Mouse (Mus musculus) NIH3T3 (cell line): ENCODE measurements around the gene Ank3.

Experiments
- DNase-seq: peaks from one replicate; pipeline ENCODE4 v3.0.0-alpha.2; 2012; ENCODE audit warnings: low read depth

Gene Ank3

GRCm38 (mm10) chr10:69720899-69721490 is 322.4 kb downstream of the Ank3 start:
- no peak for DNase-seq

DNA sequence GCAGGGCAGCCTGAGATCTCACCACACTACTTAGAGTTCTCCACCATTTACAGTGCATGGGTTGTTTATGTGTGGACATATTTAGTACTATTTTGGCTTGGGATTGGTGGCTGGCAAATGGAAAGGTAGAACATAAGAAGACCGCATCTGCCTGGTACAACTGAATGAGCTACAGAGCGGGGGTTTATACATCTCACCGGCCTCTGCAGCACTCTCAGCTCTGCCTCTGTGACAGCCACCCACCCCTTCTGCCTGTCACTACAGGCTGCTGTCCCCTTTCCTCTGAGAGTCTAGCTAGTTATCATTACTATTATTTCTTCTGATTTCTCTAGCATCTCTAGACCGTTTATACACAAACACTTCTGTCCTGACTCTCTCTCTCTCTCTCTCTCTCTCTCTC is 325.6 kb downstream of the Ank3 start:
- DNase-seq = no peak

- no peak for DNase-seq
Observed at GRCm38 (mm10) chr10:69725078-69725477, 326.5 kb downstream of the Ank3 start.

GRCm38 (mm10) chr10:69726265-69726664 is 327.7 kb downstream of the Ank3 start:
- no peak for DNase-seq

DNA sequence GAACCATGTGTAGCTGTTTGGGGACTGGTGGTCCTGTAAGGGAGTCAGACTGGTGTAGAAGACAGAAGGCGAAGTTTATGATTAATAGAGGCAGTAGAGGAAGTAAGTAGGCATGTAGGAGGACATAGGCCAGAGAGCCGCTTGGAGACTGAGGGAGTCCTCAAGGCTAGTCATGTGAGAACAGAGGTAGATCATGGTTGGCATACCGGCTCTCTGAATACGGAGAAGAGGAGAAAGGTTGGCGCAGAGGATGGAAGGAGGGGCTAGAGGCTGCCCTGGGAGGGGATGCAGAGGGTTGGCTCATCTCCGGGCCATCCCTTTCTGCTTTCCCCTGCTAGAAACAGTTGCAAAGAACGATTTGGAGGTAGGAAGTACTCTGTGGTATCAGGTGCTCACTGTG is 328.2 kb downstream of the Ank3 start:
- no peak for DNase-seq

GRCm38 (mm10) chr10:69728876-69729275 is 330.3 kb downstream of the Ank3 start:
- no peak for DNase-seq

DNA sequence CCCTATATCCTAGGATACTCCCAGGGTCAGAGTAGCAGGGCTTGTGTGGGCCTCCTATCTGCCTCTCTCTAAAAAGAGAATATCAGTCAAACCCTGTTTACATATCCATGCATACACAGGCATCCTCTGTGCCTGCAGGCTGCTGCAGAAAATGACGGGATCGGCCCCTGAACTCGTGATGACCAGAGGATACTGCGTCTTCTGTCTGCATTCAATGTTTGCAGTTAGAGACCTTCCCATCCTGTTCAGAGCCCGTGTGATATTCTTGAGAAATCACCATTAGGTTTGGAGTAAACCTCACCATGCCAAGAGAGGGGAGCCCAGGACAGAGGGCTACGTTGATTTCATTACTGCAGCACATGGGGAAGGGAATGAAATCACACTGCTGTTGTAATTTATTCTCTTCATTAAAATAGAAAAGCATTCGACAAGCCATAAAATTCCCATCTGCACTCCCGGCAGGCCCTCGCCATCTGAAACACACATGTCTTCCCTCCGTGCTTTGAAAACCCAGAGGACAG is 331.8 kb downstream of the Ank3 start:
- DNase-seq = no peak

- no peak for DNase-seq
Observed at GRCm38 (mm10) chr10:69731341-69731740, 332.8 kb downstream of the Ank3 start.

- no peak for DNase-seq
Observed at GRCm38 (mm10) chr10:69731863-69732262, 333.3 kb downstream of the Ank3 start.

- DNase-seq = peak; percentile 35
Observed at GRCm38 (mm10) chr10:69736241-69736640, 337.7 kb downstream of the Ank3 start.

DNA sequence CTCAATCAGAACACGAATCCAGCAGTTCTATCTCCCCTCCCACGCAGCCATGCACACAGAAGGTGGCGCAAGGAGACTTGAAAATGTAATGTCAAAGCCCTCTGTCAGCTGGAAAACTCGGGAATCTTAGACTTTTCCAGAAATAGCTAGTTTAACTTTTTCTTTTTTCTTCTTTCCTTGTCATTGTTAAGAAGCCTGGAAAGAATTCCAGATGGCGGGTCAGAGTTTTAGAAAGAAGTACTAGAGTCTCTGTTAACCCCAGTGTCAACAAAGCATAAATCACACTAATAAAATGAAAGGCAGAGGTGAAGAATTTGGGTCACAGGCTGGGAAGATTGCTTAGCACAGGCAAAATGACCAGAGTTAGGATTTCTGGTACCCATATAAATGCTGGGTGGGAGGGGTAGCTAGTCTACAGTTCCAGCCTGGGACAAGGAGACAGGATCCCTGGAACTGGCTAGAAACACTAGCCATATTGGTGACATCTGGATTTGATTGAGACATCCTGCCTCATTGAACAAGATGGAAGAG is 340.2 kb downstream of the Ank3 start:
- DNase-seq = peak; percentile 75

GRCm38 (mm10) chr10:69742528-69742927 is 344.0 kb downstream of the Ank3 start:
- DNase-seq = no peak

DNA sequence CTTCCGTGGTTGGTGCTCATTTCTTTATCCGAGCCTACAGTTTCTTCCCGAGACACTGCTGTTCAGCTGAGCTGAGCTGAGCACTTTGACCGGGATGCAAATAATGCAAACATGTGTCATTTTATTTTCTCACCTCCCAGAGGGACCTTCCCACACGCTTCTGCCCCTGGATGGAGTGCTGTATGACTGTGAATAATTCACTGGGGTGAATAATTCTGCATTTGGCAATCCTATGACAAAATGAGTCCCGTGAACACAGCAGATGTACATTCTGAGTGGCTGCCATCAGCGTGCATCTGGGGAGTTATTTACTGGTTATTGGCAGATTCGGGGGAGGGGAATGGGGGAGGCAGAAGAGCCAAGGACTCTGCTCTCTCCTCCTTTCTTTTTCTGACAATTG is 345.6 kb downstream of the Ank3 start:
- DNase-seq = peak; percentile 90

DNA sequence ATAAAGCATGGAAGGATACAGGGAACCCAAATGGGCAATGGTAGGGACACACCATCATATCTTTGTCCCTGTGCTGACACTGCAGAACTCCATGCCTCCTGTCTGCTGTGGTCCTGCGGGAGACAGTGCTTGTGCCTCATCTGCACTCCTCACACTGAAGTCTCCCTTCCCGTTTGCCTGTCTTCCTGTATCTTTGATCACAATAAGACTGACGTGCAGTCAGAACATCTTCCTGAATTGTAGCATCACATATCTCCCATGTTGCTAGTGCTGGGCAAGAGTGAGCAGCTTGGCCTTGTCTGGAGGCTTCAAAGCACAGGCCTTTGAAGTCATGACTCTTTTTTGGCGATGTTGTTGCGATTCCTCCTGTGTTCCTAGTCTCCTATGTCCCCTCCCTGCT is 346.3 kb downstream of the Ank3 start:
- no peak for DNase-seq

- no peak for DNase-seq
Observed at GRCm38 (mm10) chr10:69746322-69746721, 347.7 kb downstream of the Ank3 start.

DNA sequence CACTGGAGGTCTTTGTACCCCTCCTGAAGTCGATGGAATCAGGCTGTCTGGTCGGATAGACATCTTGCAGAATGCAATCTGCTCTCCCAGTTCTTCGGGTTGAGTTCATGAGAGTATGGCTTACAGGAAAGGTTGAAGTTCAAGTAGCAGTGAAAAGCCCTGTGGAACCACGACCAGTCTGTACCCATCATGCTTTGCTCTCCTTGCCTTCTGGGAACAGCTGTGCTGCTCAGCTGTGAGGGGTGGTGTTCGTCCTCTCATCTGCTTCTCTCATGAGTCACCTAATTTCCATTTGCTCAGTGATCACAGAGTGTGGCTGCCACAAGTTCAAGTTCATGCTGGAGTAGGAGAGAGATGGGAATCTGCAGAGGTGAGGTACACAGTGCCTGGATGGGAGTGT is 348.2 kb downstream of the Ank3 start:
- DNase-seq = peak; percentile 46

- no peak for DNase-seq
Observed at GRCm38 (mm10) chr10:69751416-69751815, 352.8 kb downstream of the Ank3 start.

GRCm38 (mm10) chr10:69753464-69753863 is 354.9 kb downstream of the Ank3 start:
- DNase-seq = no peak

- DNase-seq = peak; percentile 71
Observed at GRCm38 (mm10) chr10:69756956-69757672, 358.5 kb downstream of the Ank3 start.

- DNase-seq = no peak
Observed at GRCm38 (mm10) chr10:69762977-69763376, 364.4 kb downstream of the Ank3 start.

DNA sequence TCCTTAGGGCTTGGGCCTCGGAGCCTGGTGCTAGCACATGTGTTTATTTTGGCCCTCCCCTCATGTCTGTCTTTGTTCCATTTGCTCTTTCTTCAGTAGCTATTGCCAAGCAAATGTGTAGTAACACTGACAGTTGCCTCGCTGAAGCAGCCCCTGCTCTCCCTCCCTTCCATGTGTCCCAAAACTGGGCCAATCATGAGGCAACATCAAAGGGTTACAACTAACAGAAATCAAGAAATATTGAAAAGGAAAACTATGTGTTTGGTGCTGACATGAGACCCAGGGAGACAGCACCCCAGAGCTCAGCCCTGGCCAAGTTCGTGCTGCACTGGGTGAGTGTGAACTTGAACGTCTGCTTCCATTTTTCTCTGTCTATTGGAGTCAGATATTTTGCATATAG is 365.8 kb downstream of the Ank3 start:
- DNase-seq = no peak

DNA sequence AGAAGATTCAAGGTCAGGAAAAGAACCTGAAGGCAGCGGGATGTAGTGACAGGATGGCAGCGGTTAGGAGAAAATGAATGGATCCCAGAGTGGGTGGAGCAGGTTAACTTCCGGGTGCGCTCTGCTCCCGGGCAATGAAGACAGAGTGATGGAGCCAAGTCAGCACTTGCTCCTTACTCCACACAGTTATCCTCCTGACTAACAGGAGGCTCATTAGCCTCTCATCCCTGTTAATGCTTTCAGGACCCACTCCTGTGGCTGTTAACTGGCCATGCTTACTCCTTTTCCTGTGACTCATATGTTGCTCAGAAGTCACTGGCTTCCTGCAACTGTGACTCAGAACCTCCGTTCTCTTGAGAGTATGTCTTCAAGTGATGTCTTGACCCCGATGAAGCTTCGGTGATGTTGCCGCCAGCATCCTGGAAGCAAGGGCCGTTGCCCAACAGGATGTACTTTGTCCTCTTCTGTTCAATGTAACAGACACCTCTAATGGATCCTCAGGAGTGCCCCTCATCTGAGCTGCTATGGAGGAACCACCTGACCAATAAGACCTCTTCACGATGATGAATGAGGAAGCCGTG is 378.6 kb downstream of the Ank3 start:
- DNase-seq = peak; percentile 81

GRCm38 (mm10) chr10:69777736-69778135 is 379.2 kb downstream of the Ank3 start:
- DNase-seq = peak; percentile 43
